Mouse (Mus musculus): Measurements from ENCODE around the gene Ffar1. TPM values are rescaled to one million over a fixed set of nuclear protein-coding genes. Genes with fewer than 3 reads are reported as not detected.
"Not testable (repeated sequence)": the region's sequence is repeated elsewhere in the genome, so short reads cannot be mapped to it uniquely, and the experiment has no call there.

The Ffar1 gene
- polyA plus RNA-seq, 1 experiment: not detected

GRCm38 (mm10) chr7:30847934-30848333, 13.4 kb downstream of the Ffar1 start:
- DNase-seq (ENCODE audit: low spot score): no peak

DNA sequence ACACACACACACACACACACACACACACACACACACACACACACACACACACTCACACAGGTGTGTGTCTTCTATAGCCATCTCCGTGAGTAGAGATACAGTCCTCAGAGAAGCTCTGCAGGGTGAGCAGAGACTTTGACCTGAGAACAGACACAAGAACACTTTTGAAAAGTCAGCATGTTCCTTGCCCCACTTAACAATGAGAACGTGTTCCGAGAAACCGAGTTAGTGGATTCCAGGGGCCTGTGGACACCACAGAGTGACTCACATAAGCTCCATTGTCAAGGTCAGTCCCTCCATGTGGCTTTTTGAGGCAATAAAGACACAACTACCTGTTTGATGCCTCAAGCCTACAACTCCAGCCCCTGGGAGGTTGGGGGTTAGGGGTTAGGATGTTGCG, 14.0 kb downstream of the Ffar1 start:
- no peak for DNase-seq (ENCODE audit: low spot score)

DNA sequence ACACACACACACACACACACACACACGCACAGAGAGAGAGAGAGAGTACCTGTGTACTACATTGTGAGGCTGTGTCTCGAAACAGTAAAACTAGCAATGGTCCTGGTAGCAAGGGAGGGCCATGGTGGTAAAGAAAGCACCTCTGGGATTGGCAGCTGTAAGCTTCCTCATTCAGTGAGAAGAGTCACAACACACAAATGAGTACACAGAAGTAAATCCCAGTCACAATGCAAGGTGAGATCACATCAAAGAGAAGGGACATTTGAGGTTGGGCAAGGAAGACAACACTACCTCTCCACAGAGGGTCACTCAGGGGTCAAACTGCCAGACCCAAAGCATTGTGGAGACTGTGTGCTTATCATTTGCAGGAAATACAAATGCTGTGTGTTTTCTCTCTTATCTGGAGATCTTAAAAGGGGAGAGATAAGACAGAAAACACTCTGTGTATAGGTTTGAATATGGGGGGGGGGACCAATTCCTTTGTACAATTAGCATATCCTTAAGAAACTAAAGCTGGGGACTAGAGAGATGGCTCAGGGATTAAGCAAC, 14.8 kb downstream of the Ffar1 start:
- no peak for DNase-seq (ENCODE audit: low spot score)

DNA sequence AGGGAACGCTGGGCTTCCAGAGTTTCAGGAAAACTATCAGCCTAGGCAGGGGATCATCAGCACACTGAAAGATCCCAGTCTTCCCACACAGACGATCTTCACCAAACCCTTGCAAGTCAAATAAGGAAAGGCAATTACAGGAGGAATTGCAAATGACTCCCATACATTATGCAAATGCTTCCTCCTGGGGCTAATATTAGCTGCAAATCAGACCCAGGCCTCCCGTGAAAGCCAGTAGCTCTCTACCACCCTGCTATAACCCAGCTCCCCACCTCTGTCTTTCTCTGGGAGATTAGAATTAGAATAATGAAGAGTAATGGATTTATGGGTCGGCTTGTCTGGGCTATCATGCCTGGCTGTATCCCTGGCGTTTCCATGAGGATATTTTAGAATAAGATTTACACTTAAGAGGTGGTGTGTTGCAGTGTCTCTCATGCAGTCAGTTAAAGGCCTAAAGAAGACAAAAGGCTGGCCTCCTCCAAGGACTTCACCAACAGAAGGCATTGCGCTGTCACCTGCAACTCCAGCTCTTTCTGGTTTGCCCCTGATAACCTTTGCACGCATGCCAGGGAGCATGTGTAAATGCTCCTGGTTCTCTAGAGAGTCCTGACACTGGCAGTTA, 16.6 kb downstream of the Ffar1 start:
- no peak for DNase-seq (ENCODE audit: low spot score)

DNA sequence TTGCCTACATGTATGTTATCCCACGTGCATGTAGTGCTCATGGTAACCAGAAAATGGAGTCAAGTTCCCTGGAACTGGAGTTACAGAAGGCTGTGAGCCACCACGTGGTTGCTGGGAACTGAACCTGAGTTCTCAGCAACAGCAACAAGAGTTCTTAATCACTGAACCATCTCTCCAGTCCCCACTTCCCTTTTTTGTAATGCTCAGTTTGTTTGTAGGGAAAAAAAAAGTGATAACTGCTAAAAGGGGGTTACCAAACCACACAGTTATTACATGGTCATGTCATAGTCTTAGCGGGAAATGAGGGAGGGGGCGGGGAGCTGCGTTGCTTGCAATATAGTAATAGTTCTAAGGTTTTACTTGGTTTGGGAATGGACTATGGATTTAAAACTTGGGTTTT, 19.3 kb downstream of the Ffar1 start:
- no peak for DNase-seq (ENCODE audit: low spot score)

GRCm38 (mm10) chr7:30841379-30841778, 20.0 kb downstream of the Ffar1 start:
- DNase-seq (ENCODE audit: low spot score): no peak

DNA sequence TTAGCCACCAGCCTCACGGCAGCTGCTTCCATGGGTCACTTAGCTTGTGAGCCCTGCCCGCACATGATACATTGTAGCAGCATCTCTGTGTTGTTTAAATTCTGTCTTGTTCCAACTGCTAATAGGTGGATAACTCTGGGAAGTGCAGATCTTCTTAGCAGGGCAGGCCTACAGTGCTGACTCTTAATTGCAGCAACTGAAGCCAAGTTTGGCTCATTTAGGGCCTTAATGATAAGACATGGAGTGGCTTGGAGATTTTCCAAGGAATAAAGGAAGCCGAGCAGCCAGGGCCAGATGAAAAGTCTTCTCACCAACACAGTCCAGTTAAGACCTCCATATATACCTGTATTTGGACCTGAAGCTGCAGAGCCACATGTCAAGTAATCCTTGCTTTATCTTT, 21.1 kb downstream of the Ffar1 start:
- DNase-seq (ENCODE audit: low spot score): no peak

GRCm38 (mm10) chr7:30837277-30837676, 24.1 kb downstream of the Ffar1 start:
- no peak for DNase-seq (ENCODE audit: low spot score)

- not testable (repeated sequence) for DNase-seq (ENCODE audit: low spot score)
These were observed 28.7 kb downstream of the Ffar1 start for GRCm38 (mm10) chr7:30832684-30833083.

DNA sequence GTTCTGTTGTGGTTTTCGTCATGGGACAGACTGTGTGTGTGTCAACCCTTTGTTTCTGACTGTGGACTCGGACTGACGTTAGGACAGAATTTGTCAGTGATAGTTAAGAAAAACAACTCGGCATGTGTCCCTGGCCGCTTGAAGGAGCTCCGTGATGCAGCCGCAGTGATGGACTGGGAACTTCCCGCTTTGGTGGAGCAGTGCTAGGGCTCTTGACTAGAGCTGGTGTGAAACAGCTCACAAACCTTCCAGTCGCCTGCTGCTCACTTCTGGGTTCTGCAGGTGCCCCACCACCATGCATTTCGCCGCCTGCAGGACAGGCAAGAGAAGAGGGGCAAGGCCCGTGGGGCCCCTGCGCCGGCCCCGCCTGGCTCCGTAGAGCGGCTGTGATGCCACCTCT, 29.1 kb downstream of the Ffar1 start:
- no peak for DNase-seq (ENCODE audit: low spot score)

DNA sequence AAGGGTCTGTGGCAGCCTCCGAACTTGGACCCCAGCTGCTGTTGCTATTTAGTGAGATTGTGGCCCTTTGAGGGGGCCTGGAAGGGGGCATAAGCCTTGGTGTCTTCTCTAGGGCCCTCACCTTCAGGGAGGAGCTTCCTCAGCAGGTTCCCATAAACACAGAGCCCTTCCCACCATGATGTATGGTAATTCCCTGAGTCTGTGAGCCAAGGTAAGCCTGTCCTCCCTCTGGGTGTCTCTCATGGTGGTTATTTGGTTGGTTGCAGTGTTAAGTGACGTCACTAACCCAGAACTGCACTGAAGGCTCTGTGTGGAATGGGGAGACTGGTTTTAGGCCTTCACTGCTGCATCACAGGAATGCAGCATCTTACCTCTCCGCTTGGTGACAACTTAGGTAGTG, 31.9 kb downstream of the Ffar1 start:
- DNase-seq (ENCODE audit: low spot score): no peak

DNA sequence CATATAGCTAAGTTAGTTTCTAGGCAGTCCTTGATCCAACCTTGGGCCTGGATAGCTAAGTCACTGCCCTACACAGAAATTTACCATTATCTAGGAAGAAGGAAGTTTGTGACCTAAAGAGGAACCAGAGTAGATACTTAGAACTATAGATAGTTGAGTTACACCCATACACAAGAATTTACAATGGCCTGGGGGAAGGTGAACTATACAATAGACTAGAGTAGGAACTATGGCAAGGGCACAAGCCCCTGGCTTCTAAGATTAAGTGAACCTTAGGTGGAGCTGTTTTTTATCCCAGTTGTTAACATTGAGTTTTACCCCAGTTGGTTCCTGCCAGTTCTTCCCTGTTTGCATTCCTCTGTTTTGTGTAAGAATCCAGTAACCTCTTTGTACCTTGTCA, 32.5 kb downstream of the Ffar1 start:
- DNase-seq (ENCODE audit: low spot score): not testable (repeated sequence)

DNA sequence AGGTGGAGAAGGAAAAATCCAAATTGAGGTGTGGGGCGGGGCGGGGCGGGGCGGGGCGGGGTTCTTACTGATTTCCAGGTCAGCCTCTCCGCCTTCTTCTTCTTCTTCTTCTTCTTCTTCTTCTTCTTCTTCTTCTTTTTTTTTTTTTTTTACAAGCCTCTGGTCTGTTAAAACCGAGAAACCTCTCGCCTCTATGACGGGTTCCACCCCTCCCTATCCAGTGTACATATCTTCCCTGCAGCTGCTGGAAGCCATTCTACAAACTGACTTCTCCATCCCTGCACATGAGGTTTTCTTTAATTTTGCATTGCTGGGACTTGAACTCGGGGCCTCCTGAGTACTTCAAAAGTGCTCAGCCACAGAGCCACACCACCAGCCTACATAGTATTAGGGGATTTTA, 34.7 kb downstream of the Ffar1 start:
- DNase-seq (ENCODE audit: low spot score): no peak

- no peak for DNase-seq (ENCODE audit: low spot score)
These were observed 37.1 kb downstream of the Ffar1 start for GRCm38 (mm10) chr7:30824306-30824705.

- DNase-seq (ENCODE audit: low spot score): no peak
These were observed 37.7 kb downstream of the Ffar1 start, which contains the start of gene Ffar2 for GRCm38 (mm10) chr7:30823675-30824074. Ffar2 (minus strand) TSS chr7:30823775.

GRCm38 (mm10) chr7:30821532-30821931, 39.8 kb downstream of the Ffar1 start:
- DNase-seq (ENCODE audit: low spot score): no peak

DNA sequence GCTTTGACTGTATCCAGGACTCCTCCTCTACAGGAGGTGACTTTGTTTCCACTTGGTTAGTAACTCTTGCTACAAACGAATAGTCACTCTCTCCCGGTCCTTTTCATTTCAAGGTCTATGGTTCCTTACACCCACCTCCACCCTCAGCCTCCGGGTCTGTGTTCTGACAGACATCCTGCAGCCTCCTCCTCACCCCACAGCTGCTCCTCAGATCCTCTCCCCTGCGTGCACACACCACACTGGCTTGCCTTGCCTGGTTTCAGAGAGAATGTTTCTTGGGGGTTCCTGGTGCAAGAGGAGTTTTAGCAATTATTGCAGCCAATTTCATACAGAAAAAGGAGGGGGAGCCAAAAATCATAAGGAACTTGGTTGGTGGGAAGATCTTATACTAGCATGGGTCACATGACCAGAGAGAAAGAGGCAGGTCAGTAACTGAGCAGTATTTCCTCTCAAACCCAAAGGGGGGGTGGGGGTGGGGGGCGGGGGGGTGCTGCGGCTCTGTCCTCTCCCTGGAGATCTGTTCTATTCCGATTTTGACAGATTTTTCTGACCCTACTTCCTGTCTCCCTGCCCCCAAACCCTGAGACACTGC, 40.4 kb downstream of the Ffar1 start:
- DNase-seq (ENCODE audit: low spot score): no peak

DNA sequence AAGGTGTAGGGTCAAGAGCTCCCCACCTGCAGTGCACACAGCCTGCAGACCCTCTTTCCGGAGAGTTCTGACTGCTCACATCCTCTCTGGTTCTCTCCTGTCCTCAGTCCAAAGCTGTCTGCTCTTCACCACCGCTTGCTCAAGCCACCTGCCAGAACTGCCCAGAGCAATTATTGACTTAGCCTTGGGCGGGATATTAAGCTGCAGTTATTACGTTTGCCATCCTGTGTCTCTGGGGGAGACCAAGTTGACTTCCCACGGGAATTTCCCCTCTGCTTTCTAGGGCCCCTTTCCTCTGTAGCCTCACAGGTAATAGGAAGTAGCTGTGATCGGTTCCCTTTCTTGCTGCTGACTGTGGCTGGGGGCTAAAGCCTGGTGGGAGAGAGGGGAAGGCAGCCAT, 41.2 kb downstream of the Ffar1 start:
- no peak for DNase-seq (ENCODE audit: low spot score)

DNA sequence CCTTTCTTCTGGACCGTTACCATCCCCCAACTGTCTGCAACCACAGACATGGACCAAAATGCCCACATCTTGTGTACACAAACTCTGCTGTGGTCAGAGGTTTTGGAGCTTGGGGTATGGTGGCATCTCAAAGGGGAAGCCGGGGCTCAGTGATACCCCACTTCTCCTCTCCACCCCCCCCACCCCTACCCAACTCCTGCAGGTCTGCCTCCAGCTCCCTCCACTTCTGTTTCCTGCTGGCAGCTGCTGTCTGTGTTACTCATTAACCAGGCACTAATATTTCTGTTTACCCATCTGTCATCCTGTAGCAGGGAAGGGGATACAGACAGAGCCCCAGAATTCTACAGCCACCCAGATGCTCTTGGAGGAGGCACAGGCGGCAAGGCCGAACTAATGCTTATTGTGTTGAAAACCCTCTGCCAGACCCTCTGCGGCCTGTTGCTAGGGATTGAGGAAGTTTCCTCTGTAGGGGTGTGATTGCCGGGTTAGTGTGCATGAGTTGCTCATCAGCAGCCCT, 49.0 kb downstream of the Ffar1 start:
- no peak for DNase-seq (ENCODE audit: low spot score)

GRCm38 (mm10) chr7:30811757-30812290, 49.5 kb downstream of the Ffar1 start:
- no peak for DNase-seq (ENCODE audit: low spot score)

- no peak for DNase-seq (ENCODE audit: low spot score)
These were observed 51.0 kb downstream of the Ffar1 start for GRCm38 (mm10) chr7:30810319-30810718.

All from urinary bladder, adult 2 months (tissue).